Mouse (Mus musculus) MEL (cell line): ENCODE measurements around the gene Olfr522.

ENCODE experiments used
- BHLHE40 ChIP-seq: IDR thresholded peaks from 2 replicates; pipeline ENCODE4 v1.6.1; 2012; ENCODE audit warnings: low read depth, mild to moderate bottlenecking, inconsistent platforms, low read length, improper control_type of control experiment, borderline replicate concordance
- CTCF ChIP-seq, 3 experiments: IDR thresholded peaks in 2 of 3; conservative IDR thresholded peaks in 1 of 3; 2 replicates each; pipeline ENCODE4 v1.5.1; 2011 to 2012; ENCODE audit warnings: low read length in 3 of 3, low read depth in 2 of 3, mild to moderate bottlenecking in 2 of 3, improper control_type of control experiment in 1 of 3, inconsistent platforms in 1 of 3, mixed read lengths in 1 of 3, moderate library complexity in 1 of 3; ENCODE audit not compliant: control insufficient read depth in 1 of 3, insufficient read depth in 1 of 3, poor library complexity in 1 of 3, severe bottlenecking in 1 of 3
- EP300 ChIP-seq, 2 experiments: IDR thresholded peaks; 2 replicates each; pipeline ENCODE4 v1.6.1; 2011; ENCODE audit warnings: improper control_type of control experiment in 2 of 2, low read length in 2 of 2, low read depth in 1 of 2, mild to moderate bottlenecking in 1 of 2
- GATA1 ChIP-seq: IDR thresholded peaks from 2 replicates; pipeline ENCODE4 v1.6.1; 2011; ENCODE audit warnings: low read depth, low read length, improper control_type of control experiment
- MAZ ChIP-seq: IDR thresholded peaks from 2 replicates; pipeline ENCODE4 v1.6.1; 2012; ENCODE audit warnings: low read depth, mild to moderate bottlenecking, inconsistent platforms, low read length, improper control_type of control experiment
- NELFE ChIP-seq: IDR thresholded peaks from 2 replicates; pipeline ENCODE4 v1.6.1; 2011; ENCODE audit warnings: low read depth, low read length, improper control_type of control experiment
- NRF1 ChIP-seq: IDR thresholded peaks from 2 replicates; pipeline ENCODE4 v1.6.1; 2014; ENCODE audit warnings: low read depth, mild to moderate bottlenecking, inconsistent platforms, low read length, improper control_type of control experiment, moderate library complexity; ENCODE audit not compliant: poor library complexity, insufficient read depth, severe bottlenecking
- POLR2A ChIP-seq, 2 experiments: IDR thresholded peaks; 2 replicates each; pipeline ENCODE4 v1.6.1; 2011 to 2012; ENCODE audit warnings: low read length in 2 of 2, mild to moderate bottlenecking in 2 of 2, control low read depth in 1 of 2, improper control_type of control experiment in 1 of 2, low read depth in 1 of 2, moderate library complexity in 1 of 2; ENCODE audit not compliant: control insufficient read depth in 1 of 2, insufficient read depth in 1 of 2, poor library complexity in 1 of 2
- RCOR1 ChIP-seq: IDR thresholded peaks from 2 replicates; pipeline ENCODE4 v1.6.1; 2012; ENCODE audit warnings: low read depth, mild to moderate bottlenecking, inconsistent platforms, low read length, improper control_type of control experiment
- USF2 ChIP-seq, 2 experiments: IDR thresholded peaks; 2 replicates each; pipeline ENCODE4 v1.6.1; 2011 to 2012; ENCODE audit warnings: improper control_type of control experiment in 2 of 2, low read length in 2 of 2, borderline replicate concordance in 1 of 2, inconsistent platforms in 1 of 2, low read depth in 1 of 2, mild to moderate bottlenecking in 1 of 2; ENCODE audit not compliant: insufficient read depth in 1 of 2

DNA sequence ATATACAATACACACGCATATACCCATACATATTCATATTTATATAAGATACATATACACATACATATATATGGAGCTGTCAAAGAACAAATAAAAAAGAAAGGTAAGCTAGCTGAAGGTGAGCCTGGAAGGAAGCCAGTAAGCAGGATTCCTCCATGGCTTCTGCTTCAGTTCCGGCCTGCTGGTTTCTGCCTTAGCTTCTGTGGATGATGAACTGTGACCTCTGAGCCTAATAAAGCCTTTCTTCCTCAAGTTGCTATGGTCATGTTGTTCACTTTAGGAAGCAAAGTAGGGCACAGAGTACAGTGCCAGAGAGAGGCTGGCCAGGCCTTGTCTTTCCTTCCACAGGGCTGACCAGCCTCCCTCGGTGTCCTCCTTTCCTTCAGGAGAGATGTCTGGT is 6.3 kb upstream of the Olfr522 start:
- TF ChIP-seq GATA1: no peak
- no peak for TF ChIP-seq CTCF (IDR thresholded peaks at IDR 0.05 in 2 of 3, conservative IDR thresholded peaks at IDR 0.05 in 1 of 3; ENCODE audit: control insufficient read depth in 1 of 3, insufficient read depth in 1 of 3, low read depth in 2 of 3, low read length in 3 of 3, poor library complexity in 1 of 3, severe bottlenecking in 1 of 3)
- no peak for TF ChIP-seq MAZ
- no peak for TF ChIP-seq POLR2A (IDR thresholded peaks at IDR 0.05; ENCODE audit: control insufficient read depth in 1 of 2, insufficient read depth in 1 of 2, low read depth in 1 of 2, low read length in 2 of 2, poor library complexity in 1 of 2)
- no peak for TF ChIP-seq BHLHE40
- no peak for TF ChIP-seq EP300 (IDR thresholded peaks at IDR 0.05; ENCODE audit: low read depth in 1 of 2, low read length in 2 of 2)
- TF ChIP-seq NRF1: no peak
- no peak for TF ChIP-seq NELFE
- no peak for TF ChIP-seq RCOR1
- no peak for TF ChIP-seq USF2 (IDR thresholded peaks at IDR 0.05; ENCODE audit: borderline replicate concordance in 1 of 2, insufficient read depth in 1 of 2, low read depth in 1 of 2, low read length in 2 of 2)
